Mouse (Mus musculus) R1 (cell line): ENCODE measurements around the gene Pwp2.
A peak's percentile ranks its signal among the peaks of the same experiment; 100 is the strongest.

Source experiments
- DNase-seq: peaks from one replicate; pipeline ENCODE4 v3.0.0-alpha.2; 2018; ENCODE audit warnings: low read depth, low spot score

Pwp2 gene

GRCm38 (mm10) chr10:78171057-78171456 lies 13.9 kb downstream of the Pwp2 start:
- no peak for DNase-seq

- DNase-seq, result no peak
Measured at GRCm38 (mm10) chr10:78170445-78170844, 14.5 kb downstream of the Pwp2 start.

- DNase-seq, result peak; percentile 99
Measured at GRCm38 (mm10) chr10:78169281-78170042, 15.5 kb downstream of the Pwp2 start, which contains the start of gene D10Jhu81e. TSS of gene D10Jhu81e (minus strand) at chr10:78169782.

- DNase-seq, result no peak
Measured at GRCm38 (mm10) chr10:78168792-78169191, 16.2 kb downstream of the Pwp2 start.

GRCm38 (mm10) chr10:78167775-78168174 lies 17.2 kb downstream of the Pwp2 start:
- DNase-seq, result no peak

GRCm38 (mm10) chr10:78167333-78167732 lies 17.6 kb downstream of the Pwp2 start:
- no peak for DNase-seq

GRCm38 (mm10) chr10:78165256-78166005 lies 19.5 kb downstream of the Pwp2 start:
- DNase-seq, result no peak

GRCm38 (mm10) chr10:78164786-78165185 lies 20.2 kb downstream of the Pwp2 start:
- no peak for DNase-seq

- DNase-seq, result peak; percentile 81
Measured at GRCm38 (mm10) chr10:78163923-78164322, 21.0 kb downstream of the Pwp2 start.

GRCm38 (mm10) chr10:78163241-78163640 lies 21.7 kb downstream of the Pwp2 start:
- no peak for DNase-seq

- no peak for DNase-seq
Measured at GRCm38 (mm10) chr10:78162646-78163045, 22.3 kb downstream of the Pwp2 start.

- DNase-seq, result no peak
Measured at GRCm38 (mm10) chr10:78161096-78161495, 23.9 kb downstream of the Pwp2 start.

GRCm38 (mm10) chr10:78160369-78161095 lies 24.4 kb downstream of the Pwp2 start:
- DNase-seq, result no peak

- DNase-seq, result peak; percentile 80
Measured at GRCm38 (mm10) chr10:78159906-78160305, 25.0 kb downstream of the Pwp2 start.

GRCm38 (mm10) chr10:78159252-78159878 lies 25.6 kb downstream of the Pwp2 start:
- peak; percentile 68 for DNase-seq

GRCm38 (mm10) chr10:78158041-78158440 lies 26.9 kb downstream of the Pwp2 start:
- DNase-seq, result peak; percentile 31

- no peak for DNase-seq
Measured at GRCm38 (mm10) chr10:78156926-78157325, 28.0 kb downstream of the Pwp2 start.

GRCm38 (mm10) chr10:78148834-78149766 lies 35.8 kb downstream of the Pwp2 start:
- no peak for DNase-seq

GRCm38 (mm10) chr10:78147908-78148441 lies 37.0 kb downstream of the Pwp2 start:
- no peak for DNase-seq
